Mouse (Mus musculus) E14TG2a.4 (cell line): ENCODE measurements around the gene Bmpr2.

Experiments used
- H3K27me3 ChIP-seq: 2 replicates; pipeline ENCODE4 v1.6.1; 2014; ENCODE audit warnings: low read length, control low read depth; ENCODE audit not compliant: insufficient read depth
- H3K36me3 ChIP-seq: 2 replicates; pipeline ENCODE4 v1.6.1; 2014; ENCODE audit warnings: low read length, control low read depth; ENCODE audit not compliant: insufficient read depth
- H3K4me1 ChIP-seq: replicated peaks from 2 replicates; pipeline ENCODE4 v1.6.1; 2014; ENCODE audit warnings: low read depth, low read length, control low read depth
- H3K4me3 ChIP-seq: replicated peaks from 2 replicates; pipeline ENCODE4 v1.5.1; 2014; ENCODE audit warnings: mild to moderate bottlenecking, low read length
- H3K9me3 ChIP-seq: 2 replicates; pipeline ENCODE4 v1.6.1; 2014; ENCODE audit warnings: low read length, control low read depth
- CTCF ChIP-seq: conservative IDR thresholded peaks from 2 replicates; pipeline ENCODE4 v1.5.1; 2014; ENCODE audit warnings: low read length
- NANOG ChIP-seq: IDR thresholded peaks from 2 replicates; pipeline ENCODE4 v1.6.1; 2014; ENCODE audit warnings: borderline replicate concordance, low read length, mixed read lengths
- POU5F1 ChIP-seq: IDR thresholded peaks from 2 replicates; pipeline ENCODE4 v1.6.1; 2014; ENCODE audit warnings: low read length, borderline replicate concordance

The Bmpr2 gene

DNA sequence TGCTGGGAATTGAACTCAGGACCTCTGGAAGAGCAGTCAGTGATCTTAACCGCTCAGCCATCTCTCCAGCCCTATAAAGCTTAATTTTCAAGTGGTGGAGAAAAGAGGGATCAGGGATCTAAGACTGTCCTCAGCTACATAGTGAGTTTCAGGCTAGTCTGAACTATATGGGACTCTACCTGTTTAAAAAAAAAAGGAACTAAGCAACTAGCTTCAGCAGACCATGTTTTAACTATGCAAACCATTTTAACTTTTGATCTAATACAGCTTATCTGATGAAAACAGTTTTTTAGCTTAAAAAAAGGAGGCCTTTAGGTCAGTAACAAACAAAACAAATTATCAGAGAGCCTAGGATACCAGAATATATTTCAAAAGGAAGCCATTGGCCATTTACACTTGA is 147.7 kb downstream of the Bmpr2 start:
- Histone ChIP-seq H3K4me1 (peaks cover 34% of the 10 kb centered on the region), H3K4me3 (no peak overlapping the region), H3K36me3 (0 out of 2 replicates have a peak, but pooled peaks cover 2% of the 10 kb centered on the region), H3K27me3 (0 out of 2 replicates have a peak, but pooled peaks cover 6% of the 10 kb centered on the region), H3K9me3 (no peaks in the 10 kb centered on the region)
- no peak for TF ChIP-seq CTCF
- no peak for TF ChIP-seq NANOG
- TF ChIP-seq POU5F1: no peak

DNA sequence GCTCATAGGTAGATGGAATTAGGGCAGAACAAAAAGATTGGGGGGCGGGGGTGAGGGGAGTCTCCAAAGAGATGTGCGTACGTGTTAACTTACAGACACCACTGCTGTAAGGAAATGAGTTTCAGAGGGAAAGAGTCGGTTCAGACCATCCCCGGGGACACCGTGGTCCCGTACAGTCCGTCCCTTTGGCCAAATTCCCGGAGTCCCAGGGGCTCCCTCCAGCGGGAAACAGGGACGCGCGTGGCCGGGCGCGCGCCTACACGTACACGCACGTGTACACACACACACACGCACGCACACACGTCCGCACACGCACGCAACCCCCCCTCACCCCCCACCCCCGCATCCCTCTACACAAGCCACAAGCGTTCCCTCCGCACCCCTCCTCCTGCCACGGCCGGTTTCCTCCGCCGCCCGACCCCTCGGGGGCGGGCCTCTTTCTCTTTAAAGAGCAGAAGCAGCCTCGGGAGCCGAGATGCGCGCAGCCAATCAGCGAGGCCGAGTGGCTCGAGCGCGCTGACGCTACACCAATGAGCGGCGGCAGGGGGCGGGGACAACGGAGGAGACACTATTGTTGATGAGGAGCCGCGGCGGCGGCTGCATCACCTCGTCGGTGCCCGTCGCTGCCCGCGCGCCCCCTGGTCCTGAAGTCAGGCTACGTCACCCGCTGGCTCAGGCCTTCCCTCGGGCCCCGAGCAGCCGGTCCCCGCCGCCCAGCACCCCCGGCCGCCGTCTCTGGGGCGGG is 149.4 kb downstream of the Bmpr2 start, which contains the start of gene Fam117b:
Gene Fam117b, plus strand, starts transcription at position 594 of the 745 bp plus-strand sequence.
- Histone ChIP-seq H3K4me3 (peak within 1 kb of the TSS; percentile 96), H3K9me3 (no peaks in the 10 kb centered on the region), H3K27me3 (0 out of 2 replicates have a peak, but pooled peaks cover 6% of the 10 kb centered on the region), H3K36me3 (0 out of 2 replicates have a peak, but pooled peaks cover 2% of the 10 kb centered on the region), H3K4me1 (peaks cover 32% of the 10 kb centered on the region)
- TF ChIP-seq POU5F1 (no peak), NANOG (no peak), CTCF (no peak)

DNA sequence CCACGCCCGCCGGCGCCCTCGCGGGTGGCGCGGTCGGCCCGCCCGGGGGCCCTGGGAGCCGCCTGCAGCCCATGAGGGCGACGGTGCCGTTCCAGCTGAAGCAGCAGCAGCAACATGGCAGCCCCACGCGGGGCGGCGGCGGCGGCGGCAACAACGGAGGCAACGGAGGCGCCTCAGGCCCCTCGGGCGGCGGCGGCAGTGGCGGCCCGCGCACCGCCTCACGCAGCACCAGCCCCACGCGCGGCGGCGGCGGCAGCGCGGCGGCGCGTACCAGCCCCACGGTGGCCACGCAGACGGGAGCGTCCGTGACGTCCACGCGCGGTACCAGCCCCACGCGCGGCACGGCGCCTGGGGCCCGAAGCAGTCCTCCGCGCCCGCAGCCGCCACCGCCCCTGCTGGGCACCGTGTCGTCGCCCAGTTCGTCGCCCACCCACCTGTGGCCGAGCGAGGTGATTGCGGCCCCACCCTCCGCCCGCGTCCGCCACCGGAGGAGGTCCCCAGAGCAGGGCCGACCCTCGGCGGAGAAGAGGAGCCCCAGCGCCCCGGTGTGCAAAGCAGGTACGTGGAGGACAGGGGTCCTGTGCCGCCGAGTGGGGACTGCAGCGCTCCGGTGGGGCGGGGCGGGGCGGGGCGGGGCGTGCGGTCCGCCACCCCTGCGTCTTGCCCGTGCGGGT is 150.1 kb downstream of the Bmpr2 start:
- 0 out of 2 replicates have a peak, but pooled peaks cover 6% of the 10 kb centered on the region for H3K27me3 ChIP-seq
- H3K4me3 ChIP-seq: peak overlapping the region; percentile 96
- H3K36me3 ChIP-seq: 0 out of 2 replicates have a peak, but pooled peaks cover 2% of the 10 kb centered on the region
- TF ChIP-seq NANOG: no peak
- TF ChIP-seq CTCF: no peak
- TF ChIP-seq POU5F1: no peak
- H3K4me1 ChIP-seq: peaks cover 27% of the 10 kb centered on the region
- H3K9me3 ChIP-seq: no peaks in the 10 kb centered on the region

DNA sequence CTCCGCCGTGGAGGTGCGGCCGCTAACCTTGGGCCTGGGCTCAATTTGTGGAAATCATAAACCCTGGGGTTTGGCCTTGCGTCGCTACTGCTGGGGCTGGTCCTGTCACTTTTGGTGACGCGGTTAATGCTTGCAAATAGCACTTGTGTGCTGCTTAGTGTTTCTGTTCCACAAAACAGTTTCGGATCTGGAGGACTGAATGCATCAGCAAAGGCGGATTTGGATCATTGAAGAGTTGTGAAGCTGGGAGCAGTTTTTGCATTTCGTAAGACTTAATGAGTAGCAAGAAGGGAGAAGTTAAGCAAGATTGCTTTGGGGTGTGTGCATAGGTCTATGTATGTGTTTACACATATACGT is 150.6 kb downstream of the Bmpr2 start:
- Histone ChIP-seq H3K27me3 (0 out of 2 replicates have a peak, but pooled peaks cover 6% of the 10 kb centered on the region), H3K36me3 (0 out of 2 replicates have a peak, but pooled peaks cover 2% of the 10 kb centered on the region), H3K4me3 (peak overlapping the region; percentile 96), H3K4me1 (peaks cover 27% of the 10 kb centered on the region), H3K9me3 (no peaks in the 10 kb centered on the region)
- TF ChIP-seq POU5F1: no peak
- TF ChIP-seq CTCF: no peak
- no peak for TF ChIP-seq NANOG

DNA sequence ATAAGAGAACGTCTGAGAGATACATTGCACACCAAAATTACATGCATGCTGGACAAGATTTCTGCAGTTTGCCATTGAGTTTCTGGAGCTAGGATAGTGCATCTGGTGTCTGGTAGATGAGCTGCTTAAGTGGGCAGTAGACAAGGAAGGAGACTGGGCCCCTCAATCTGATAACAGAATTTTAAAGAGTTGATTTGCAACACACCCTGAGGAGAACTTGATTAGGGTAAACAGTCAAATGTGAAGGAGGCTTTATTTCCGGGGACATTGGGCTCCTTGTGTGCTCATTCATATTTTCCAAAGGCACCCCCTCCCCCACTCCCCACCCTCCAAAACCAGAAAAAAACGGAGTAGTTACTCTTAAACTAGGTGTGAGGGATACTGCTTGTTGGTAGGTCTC is 151.6 kb downstream of the Bmpr2 start:
- TF ChIP-seq NANOG: no peak
- no peak for TF ChIP-seq CTCF
- Histone ChIP-seq H3K27me3 (0 out of 2 replicates have a peak, but pooled peaks cover 6% of the 10 kb centered on the region), H3K4me1 (peaks cover 27% of the 10 kb centered on the region), H3K9me3 (no peaks in the 10 kb centered on the region), H3K4me3 (no peak overlapping the region), H3K36me3 (0 out of 2 replicates have a peak, but pooled peaks cover 2% of the 10 kb centered on the region)

DNA sequence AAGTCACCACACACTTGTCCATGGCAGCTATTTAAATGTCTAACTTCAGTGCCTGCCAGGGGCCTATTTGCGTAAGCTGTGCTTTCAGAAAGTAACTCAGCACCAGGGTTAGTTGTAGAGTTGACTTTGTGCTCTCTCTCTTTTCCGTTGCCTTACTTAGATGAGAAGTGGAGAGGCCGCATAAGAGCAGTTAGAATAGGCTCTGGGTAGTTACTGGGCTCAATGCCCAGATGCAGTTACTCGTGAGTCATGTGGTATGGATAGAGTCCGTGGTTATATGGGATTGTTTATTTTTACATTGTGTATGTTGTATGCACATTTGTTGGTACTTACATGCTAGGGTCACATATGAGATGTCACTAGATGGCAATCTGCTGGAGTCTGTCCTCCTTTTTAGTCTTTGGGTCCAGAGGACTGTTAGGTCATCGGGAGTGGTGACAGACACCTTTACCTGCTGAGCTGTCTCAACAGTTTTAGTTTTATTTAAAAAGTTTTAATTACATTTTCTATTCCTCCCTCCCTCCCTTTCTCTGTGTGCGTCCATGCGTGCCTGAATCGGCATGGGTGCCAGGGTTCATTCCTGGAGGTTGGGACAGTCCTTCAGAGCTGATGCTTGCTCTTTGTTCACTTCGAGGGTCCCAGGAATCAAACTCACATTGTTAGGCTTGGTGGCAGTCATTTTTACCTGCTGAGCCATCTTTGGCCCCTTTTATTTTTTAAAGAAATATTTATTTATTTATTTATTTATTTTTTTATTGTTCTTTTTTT is 152.8 kb downstream of the Bmpr2 start:
- Histone ChIP-seq H3K36me3 (0 out of 2 replicates have a peak, but pooled peaks cover 2% of the 10 kb centered on the region), H3K27me3 (0 out of 2 replicates have a peak, but pooled peaks cover 6% of the 10 kb centered on the region), H3K9me3 (no peaks in the 10 kb centered on the region), H3K4me1 (peaks cover 27% of the 10 kb centered on the region), H3K4me3 (no peak overlapping the region)
- no peak for TF ChIP-seq CTCF
- no peak for TF ChIP-seq POU5F1
- no peak for TF ChIP-seq NANOG

DNA sequence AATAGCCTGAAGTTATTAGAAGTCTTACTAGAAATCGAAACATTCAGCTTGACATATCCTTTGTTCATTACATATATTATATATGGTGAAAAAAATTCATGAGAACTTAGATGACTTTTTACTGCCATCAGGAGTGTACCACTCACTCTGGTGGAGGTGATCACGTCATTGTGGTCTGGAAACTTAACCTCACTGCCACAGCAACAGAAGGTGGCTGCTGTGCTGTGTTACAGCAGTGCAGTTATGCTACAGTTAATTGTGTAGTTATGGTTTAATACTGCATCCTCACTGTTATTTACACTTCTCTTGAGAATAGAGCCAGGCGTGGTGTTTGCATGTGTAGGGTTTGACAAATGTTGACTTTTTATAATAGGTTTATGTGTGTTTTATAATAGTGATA is 154.2 kb downstream of the Bmpr2 start:
- Histone ChIP-seq H3K36me3 (0 out of 2 replicates have a peak, but pooled peaks cover 2% of the 10 kb centered on the region), H3K4me3 (no peak overlapping the region), H3K4me1 (peaks cover 24% of the 10 kb centered on the region), H3K27me3 (0 out of 2 replicates have a peak, but pooled peaks cover 6% of the 10 kb centered on the region), H3K9me3 (no peaks in the 10 kb centered on the region)
- TF ChIP-seq NANOG (no peak), CTCF (no peak), POU5F1 (no peak)
